ENCODE assay signal across 12 mouse cellular contexts in the genomic region with DNA sequence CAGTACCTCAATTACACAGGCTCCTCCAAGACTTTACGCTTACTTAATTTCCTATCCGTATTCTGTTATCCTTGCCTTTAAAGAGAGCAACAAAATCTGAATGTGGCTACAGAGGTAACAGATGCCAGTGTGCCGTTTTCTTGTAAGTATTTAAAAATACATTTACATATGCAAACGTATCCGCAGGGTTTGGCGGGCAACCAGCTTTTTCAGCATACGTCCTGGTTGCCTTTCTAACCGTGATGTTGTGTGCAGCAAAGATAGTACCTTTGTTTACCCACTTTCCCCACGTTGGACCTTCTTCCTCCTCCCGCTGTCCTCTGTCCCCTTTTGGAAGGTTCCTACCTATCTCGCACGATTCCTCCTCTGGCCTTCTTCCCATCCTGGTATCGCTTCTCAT. TPM values are rescaled to one million over a fixed set of nuclear protein-coding genes. Genes with fewer than 3 reads are reported as not detected.
DNase-seq lines count a peak whose midpoint lies in the region; ATAC-seq lines count a peak whose summit lies in the region.
"Had no signal": no experiment of that assay in that cellular context is flagged by ENCODE, and none has a peak within 500 bp of the region (broad histone marks: within the 10 kb centered on the region; RNA-seq: fewer than 3 reads in every experiment).

No protein-coding gene starts in this region.

- no peak overlapping the region; the same call in 1 of the 2 replicates for H3K9ac ChIP-seq in neural tube, embryonic 11.5 days (ENCODE audit: low read length)
- no peak overlapping the region for H3K9ac ChIP-seq in limb, embryonic 15.5 days

- peaks cover 53% of the 10 kb centered on the region for H3K4me1 ChIP-seq in heart, embryonic 10.5 days
- peaks cover 11% of the 10 kb centered on the region for H3K4me1 ChIP-seq in neural tube, embryonic 11.5 days (ENCODE audit: control insufficient read depth, insufficient read depth, low read length)
- H3K4me1 ChIP-seq in limb, embryonic 15.5 days = peaks cover 32% of the 10 kb centered on the region

- H3K27ac ChIP-seq in heart, embryonic 10.5 days = no peak overlapping the region
- H3K27ac ChIP-seq in neural tube, embryonic 11.5 days (ENCODE audit: low read depth, low read length) = peak overlapping the region; percentile 39; the same call in 1 of the 2 replicates
- no peak overlapping the region for H3K27ac ChIP-seq in limb, embryonic 15.5 days
- H3K27ac ChIP-seq: gastrocnemius, adult 2 months had no signal

- no peaks in the 10 kb centered on the region for H3K9me3 ChIP-seq in heart, embryonic 10.5 days
- no peaks in the 10 kb centered on the region for H3K9me3 ChIP-seq in neural tube, embryonic 11.5 days (ENCODE audit: control insufficient read depth, low read length)
- no peaks in the 10 kb centered on the region for H3K9me3 ChIP-seq in limb, embryonic 15.5 days

- DNase-seq in heart, embryonic 10.5 days (ENCODE audit: low spot score) = no peak
- no peak for DNase-seq in heart, adult 8-10 months (ENCODE audit: low spot score)
- DNase-seq in neural tube, embryonic 11.5 days (ENCODE audit: low spot score) = no peak
- no peak for DNase-seq in neural tube, embryonic 10.5 days (ENCODE audit: extremely low spot score, low spot score)
- no peak for DNase-seq in adrenal gland, adult 2 months
- no peak for DNase-seq in gastrocnemius, adult 18-20 months (ENCODE audit: low spot score)
- DNase-seq in spleen, postnatal 14 days (ENCODE audit: low spot score in 2 of 2) = no peak
- DNase-seq: cerebellum, adult 8-10 months; gastrocnemius, adult 2 months; lung, postnatal 14 days; thymus, postnatal 14 days had no signal

- H3K27me3 ChIP-seq in heart, embryonic 10.5 days (ENCODE audit: insufficient read depth, poor library complexity, severe bottlenecking) = peaks cover 93% of the 10 kb centered on the region
- peaks cover 66% of the 10 kb centered on the region for H3K27me3 ChIP-seq in neural tube, embryonic 11.5 days (ENCODE audit: control insufficient read depth, insufficient read depth, low read length)
- peaks cover 78% of the 10 kb centered on the region for H3K27me3 ChIP-seq in limb, embryonic 15.5 days

- WGBS in heart, embryonic 10.5 days = 14% methylated on average over 13 of the region's 13 CpGs
- 7% methylated on average over 13 of the region's 13 CpGs for WGBS in neural tube, embryonic 11.5 days
- 11% methylated on average over 13 of the region's 13 CpGs for WGBS in limb, embryonic 15.5 days

- no peaks in the 10 kb centered on the region for H3K36me3 ChIP-seq in heart, embryonic 10.5 days
- H3K36me3 ChIP-seq in neural tube, embryonic 11.5 days (ENCODE audit: control insufficient read depth, insufficient read depth, low read length) = no peaks in the 10 kb centered on the region
- no peaks in the 10 kb centered on the region for H3K36me3 ChIP-seq in limb, embryonic 15.5 days

- no peak for ATAC-seq in neural tube, embryonic 11.5 days (ENCODE audit: insufficient read depth, low FRiP score, low TSS enrichment)
- no peak for ATAC-seq in limb, embryonic 15.5 days (ENCODE audit: insufficient number of reproducible peaks, low FRiP score, low TSS enrichment, low read depth)

- peak overlapping the region; percentile 17 for H3K4me2 ChIP-seq in neural tube, embryonic 11.5 days (ENCODE audit: low read depth)
- no peak overlapping the region; the same call in 1 of the 2 replicates for H3K4me2 ChIP-seq in limb, embryonic 15.5 days

- H3K4me3 ChIP-seq in heart, embryonic 10.5 days = peak overlapping the region; percentile 43
- H3K4me3 ChIP-seq in neural tube, embryonic 11.5 days (ENCODE audit: low read depth, low read length) = peak overlapping the region; percentile 13; the same call in 1 of the 2 replicates
- 0 out of 2 replicates have a peak overlapping the region, but pooled peaks have one; percentile 8 for H3K4me3 ChIP-seq in limb, embryonic 15.5 days
- H3K4me3 ChIP-seq: gastrocnemius, adult 2 months had no signal

RNA-seq across cellular contexts. Expression of a gene that starts 2.4 kb away (rescaled TPM):
- polyA plus RNA-seq in heart, embryonic 10.5 days (2016; fragmentation: Nextera tagmentation; extraction: Ambion mirVana) = 15.0 and 16.5 TPM in 2 replicates
- total RNA-seq in heart, adult 8-10 months (2022) = 1 to 10 TPM; 2.0 to 3.7 (median 2.0) TPM
- polyA plus RNA-seq in neural tube, embryonic 11.5 days (2014; fragmentation: Nextera tagmentation; extraction: Ambion mirVana) = 8.7 and 8.8 TPM in 2 replicates
- 0.40 and 1.1 TPM in 2 replicates for polyA plus RNA-seq in limb, embryonic 15.5 days (2015; fragmentation: Nextera tagmentation; extraction: Ambion mirVana)
- 1 to 10 TPM; 1.6 to 5.8 TPM for total RNA-seq in adrenal gland, adult 2 months (2021)
- 6.1 and 6.3 TPM in 2 replicates for polyA plus RNA-seq in adrenal gland, adult 2 months (2012; rRNA removed)
- total RNA-seq in gastrocnemius, adult 18-20 months (2021) = not detected
- total RNA-seq: gastrocnemius, adult 2 months had no signal

RNA-seq across cellular contexts. Expression of a gene that starts 19.6 kb away (rescaled TPM):
- polyA plus RNA-seq in heart, embryonic 10.5 days (2016; fragmentation: Nextera tagmentation; extraction: Ambion mirVana) = 911 and 1,292 TPM in 2 replicates
- total RNA-seq in heart, adult 8-10 months (2022) = 1,000 to 10,000 TPM; 2,249 to 2,640 (median 2,421) TPM
- polyA plus RNA-seq in neural tube, embryonic 11.5 days (2014; fragmentation: Nextera tagmentation; extraction: Ambion mirVana) = 688 and 702 TPM in 2 replicates
- 411 and 426 TPM in 2 replicates for polyA plus RNA-seq in limb, embryonic 15.5 days (2015; fragmentation: Nextera tagmentation; extraction: Ambion mirVana)
- total RNA-seq in adrenal gland, adult 2 months (2021) = 100 to 1,000 TPM; 430 to 653 TPM
- 880 and 1,121 TPM in 2 replicates for polyA plus RNA-seq in adrenal gland, adult 2 months (2012; rRNA removed)
- 1,000 to 10,000 TPM; 1,174 to 1,300 TPM for total RNA-seq in gastrocnemius, adult 18-20 months (2021)

RNA-seq across cellular contexts. Expression of a gene that starts 33.6 kb away (rescaled TPM):
- polyA plus RNA-seq in heart, embryonic 10.5 days (2016; fragmentation: Nextera tagmentation; extraction: Ambion mirVana) = 11.3 and 11.4 TPM in 2 replicates
- total RNA-seq in heart, adult 8-10 months (2022) = 1 to 10 TPM; 4.1 to 7.3 (median 6.5) TPM
- polyA plus RNA-seq in neural tube, embryonic 11.5 days (2014; fragmentation: Nextera tagmentation; extraction: Ambion mirVana) = 13.2 and 15.0 TPM in 2 replicates
- 12.7 and 14.2 TPM in 2 replicates for polyA plus RNA-seq in limb, embryonic 15.5 days (2015; fragmentation: Nextera tagmentation; extraction: Ambion mirVana)
- total RNA-seq in adrenal gland, adult 2 months (2021) = 10 to 100 TPM in 1 of 2 experiments, 1 to 10 TPM in 1; 8.4 to 18.1 TPM
- polyA plus RNA-seq in adrenal gland, adult 2 months (2012; rRNA removed) = 21.0 and 21.7 TPM in 2 replicates
- 1 to 10 TPM in 1 of 2 experiments, under 1 TPM in 1; 0.98 to 1.2 TPM for total RNA-seq in gastrocnemius, adult 18-20 months (2021)

RNA-seq across cellular contexts. Expression of a gene that starts 35.9 kb away (rescaled TPM):
- polyA plus RNA-seq in heart, embryonic 10.5 days (2016; fragmentation: Nextera tagmentation; extraction: Ambion mirVana) = 14.2 and 14.9 TPM in 2 replicates
- 10 to 100 TPM in 3 of 4 experiments, 1 to 10 TPM in 1; 9.5 to 11.6 (median 10.8) TPM for total RNA-seq in heart, adult 8-10 months (2022)
- 15.9 and 18.2 TPM in 2 replicates for polyA plus RNA-seq in neural tube, embryonic 11.5 days (2014; fragmentation: Nextera tagmentation; extraction: Ambion mirVana)
- polyA plus RNA-seq in limb, embryonic 15.5 days (2015; fragmentation: Nextera tagmentation; extraction: Ambion mirVana) = 26.8 and 27.5 TPM in 2 replicates
- total RNA-seq in adrenal gland, adult 2 months (2021) = 10 to 100 TPM; 19.3 to 33.8 TPM
- polyA plus RNA-seq in adrenal gland, adult 2 months (2012; rRNA removed) = 45.8 and 61.8 TPM in 2 replicates
- 1 to 10 TPM; 5.6 to 6.3 TPM for total RNA-seq in gastrocnemius, adult 18-20 months (2021)

RNA-seq across cellular contexts. Expression of a gene that starts 51.1 kb away (rescaled TPM):
- 80.6 and 102 TPM in 2 replicates for polyA plus RNA-seq in heart, embryonic 10.5 days (2016; fragmentation: Nextera tagmentation; extraction: Ambion mirVana)
- total RNA-seq in heart, adult 8-10 months (2022) = 100 to 1,000 TPM; 127 to 162 (median 147) TPM
- 52.8 and 53.0 TPM in 2 replicates for polyA plus RNA-seq in neural tube, embryonic 11.5 days (2014; fragmentation: Nextera tagmentation; extraction: Ambion mirVana)
- polyA plus RNA-seq in limb, embryonic 15.5 days (2015; fragmentation: Nextera tagmentation; extraction: Ambion mirVana) = 37.9 and 49.8 TPM in 2 replicates
- 10 to 100 TPM; 35.6 to 41.8 TPM for total RNA-seq in adrenal gland, adult 2 months (2021)
- polyA plus RNA-seq in adrenal gland, adult 2 months (2012; rRNA removed) = 23.1 and 29.0 TPM in 2 replicates
- total RNA-seq in gastrocnemius, adult 18-20 months (2021) = 10 to 100 TPM; 75.0 to 76.2 TPM
